Mouse (Mus musculus): ENCODE results near the gene Myadml2. TPM values are rescaled to one million over a fixed set of nuclear protein-coding genes. Genes with fewer than 3 reads are reported as not detected.

The Myadml2 gene
- polyA plus RNA-seq, 1 experiment from 2014 or later, result 15.4 TPM

DNA sequence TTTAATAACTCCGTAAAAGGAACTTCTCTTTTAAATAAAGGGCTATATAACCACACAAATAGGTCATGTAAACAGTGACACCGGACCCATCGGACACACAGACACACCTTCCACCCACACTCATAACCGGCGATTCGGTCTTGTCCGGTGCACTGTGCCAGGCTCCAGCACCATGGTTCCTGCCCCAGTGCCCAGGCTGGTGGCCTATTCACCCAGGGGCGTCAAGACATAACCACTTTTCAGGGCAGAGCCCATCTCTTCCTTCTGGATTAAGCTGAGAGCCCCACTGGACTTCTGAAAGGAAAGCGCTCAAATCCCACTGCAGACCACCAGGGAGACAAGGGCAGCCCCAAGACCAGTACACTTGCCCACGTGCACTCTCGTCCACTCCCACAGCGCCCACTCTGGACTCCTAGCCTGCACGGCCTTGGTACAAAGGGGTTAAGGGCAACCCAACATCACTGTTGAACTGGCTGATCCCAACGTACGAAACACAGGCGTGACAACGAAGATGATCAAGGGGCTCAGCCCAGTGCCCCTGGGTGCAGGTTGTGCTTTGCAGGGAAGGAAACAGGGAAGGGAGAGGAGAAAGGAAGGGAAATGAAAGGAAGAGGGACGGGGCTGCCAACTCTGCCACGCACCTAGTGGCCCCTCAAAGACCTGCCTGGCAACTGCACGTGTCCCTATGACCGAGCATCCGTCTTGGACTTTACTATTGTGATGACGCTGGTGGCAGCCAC, 19.2 kb downstream of the Myadml2 start:
- peaks cover 54% of the 10 kb centered on the region for H3K4me1 ChIP-seq (replicated peaks)
- H3K4me3 ChIP-seq, result 0 out of 2 replicates have a peak overlapping the region, but pooled peaks have one; percentile 19
- peaks cover 15% of the 10 kb centered on the region for H3K36me3 ChIP-seq
- WGBS, result 88% methylated on average over 23 of the region's 23 CpGs
- H3K4me2 ChIP-seq, result peak overlapping the region; percentile 94; the same call in 1 of the 2 replicates
- H3K27me3 ChIP-seq, result no peaks in the 10 kb centered on the region
- H3K9ac ChIP-seq, result no peak overlapping the region
- ATAC-seq (replicated peaks; ENCODE audit: insufficient number of reproducible peaks, insufficient read depth, low FRiP score, low read depth), result no peak
- H3K9me3 ChIP-seq (replicated peaks), result no peaks in the 10 kb centered on the region
- no peak overlapping the region for H3K27ac ChIP-seq

DNA sequence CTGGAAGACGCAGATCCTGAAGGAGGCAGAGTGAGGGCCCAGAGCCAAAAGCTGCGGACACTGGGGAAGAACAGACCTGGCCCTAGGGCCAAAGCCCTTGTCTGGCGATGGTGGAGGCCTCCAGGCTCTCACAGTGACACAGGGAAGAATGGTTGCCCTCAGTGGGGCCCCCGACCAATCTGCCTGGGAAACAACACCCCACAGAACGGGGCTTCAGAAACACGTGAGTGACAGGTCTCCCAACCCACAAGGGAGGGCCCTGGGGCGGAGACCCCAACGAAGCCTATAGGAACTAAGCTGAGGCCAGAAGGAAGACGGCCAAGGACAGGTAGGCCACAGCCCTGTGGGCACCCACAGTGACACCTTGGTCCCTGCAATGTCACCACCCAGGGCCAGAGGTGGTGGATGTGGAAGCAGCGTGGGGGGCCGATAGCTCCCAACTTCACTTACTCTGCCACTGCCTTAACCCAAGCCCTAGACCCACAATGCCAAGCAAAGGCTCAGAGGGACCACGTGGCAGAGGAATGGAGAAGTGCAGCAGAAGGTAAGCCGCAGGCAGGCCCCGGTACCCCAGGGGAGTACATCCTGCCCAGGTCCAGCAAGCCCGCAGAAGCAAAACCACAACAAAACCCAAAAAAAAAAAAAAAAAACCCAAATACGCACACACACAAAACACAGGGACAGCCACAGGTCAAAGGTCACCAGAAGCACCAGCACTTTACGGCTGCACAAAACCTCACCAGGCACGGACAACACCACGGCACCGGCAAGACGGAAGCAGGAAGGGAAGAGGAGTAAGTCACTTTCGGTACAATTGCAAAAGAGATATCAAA, 20.3 kb downstream of the Myadml2 start:
- no peak overlapping the region for H3K9ac ChIP-seq
- no peak for ATAC-seq (replicated peaks; ENCODE audit: insufficient number of reproducible peaks, insufficient read depth, low FRiP score, low read depth)
- H3K4me3 ChIP-seq, result no peak overlapping the region
- H3K27ac ChIP-seq, result no peak overlapping the region
- H3K4me1 ChIP-seq (replicated peaks), result peaks cover 54% of the 10 kb centered on the region
- WGBS, result 80% methylated on average over 22 of the region's 22 CpGs
- peaks cover 15% of the 10 kb centered on the region for H3K36me3 ChIP-seq
- H3K27me3 ChIP-seq, result no peaks in the 10 kb centered on the region
- H3K4me2 ChIP-seq, result no peak overlapping the region
- no peaks in the 10 kb centered on the region for H3K9me3 ChIP-seq (replicated peaks)

DNA sequence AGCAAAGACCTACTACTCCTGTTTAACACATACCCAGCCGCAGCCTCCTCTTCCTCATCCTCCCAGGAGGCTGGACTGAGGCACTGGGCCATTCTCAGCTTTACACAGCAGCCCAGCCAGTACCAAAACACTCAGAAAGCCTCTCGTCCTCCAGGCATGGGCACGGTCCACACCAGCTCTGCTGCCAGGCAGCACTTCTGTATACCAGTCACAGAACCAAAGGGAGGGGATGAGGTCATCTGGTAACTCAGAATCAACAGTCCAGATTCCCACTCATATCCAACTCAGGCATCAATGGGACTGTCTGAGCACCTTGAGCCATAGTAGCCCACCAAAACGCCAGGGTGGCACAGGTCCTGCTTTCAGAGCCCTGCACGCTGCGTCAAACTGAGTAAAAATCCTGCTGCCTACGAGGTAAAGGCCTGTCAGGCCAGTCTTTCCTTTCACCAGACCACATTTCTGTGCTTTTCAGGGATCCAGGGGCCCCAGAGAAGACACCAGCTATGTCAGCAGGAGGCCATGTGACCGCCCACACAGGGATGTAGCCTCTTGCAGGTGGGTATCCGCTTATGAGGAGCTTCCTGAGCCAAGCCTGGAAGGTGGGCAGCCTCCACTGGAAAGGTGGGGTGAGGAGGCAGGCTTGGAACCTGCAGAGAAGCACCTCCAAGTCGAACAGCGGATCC, 21.0 kb downstream of the Myadml2 start:
- Histone ChIP-seq H3K27me3 (no peaks in the 10 kb centered on the region), H3K4me3 (no peak overlapping the region), H3K27ac (no peak overlapping the region), H3K4me2 (no peak overlapping the region), H3K36me3 (peaks cover 16% of the 10 kb centered on the region), H3K9me3 (replicated peaks) (no peaks in the 10 kb centered on the region), H3K4me1 (replicated peaks) (peaks cover 47% of the 10 kb centered on the region), H3K9ac (no peak overlapping the region)
- WGBS, result 84% methylated on average over 11 of the region's 11 CpGs
- ATAC-seq (replicated peaks; ENCODE audit: insufficient number of reproducible peaks, insufficient read depth, low FRiP score, low read depth), result no peak

DNA sequence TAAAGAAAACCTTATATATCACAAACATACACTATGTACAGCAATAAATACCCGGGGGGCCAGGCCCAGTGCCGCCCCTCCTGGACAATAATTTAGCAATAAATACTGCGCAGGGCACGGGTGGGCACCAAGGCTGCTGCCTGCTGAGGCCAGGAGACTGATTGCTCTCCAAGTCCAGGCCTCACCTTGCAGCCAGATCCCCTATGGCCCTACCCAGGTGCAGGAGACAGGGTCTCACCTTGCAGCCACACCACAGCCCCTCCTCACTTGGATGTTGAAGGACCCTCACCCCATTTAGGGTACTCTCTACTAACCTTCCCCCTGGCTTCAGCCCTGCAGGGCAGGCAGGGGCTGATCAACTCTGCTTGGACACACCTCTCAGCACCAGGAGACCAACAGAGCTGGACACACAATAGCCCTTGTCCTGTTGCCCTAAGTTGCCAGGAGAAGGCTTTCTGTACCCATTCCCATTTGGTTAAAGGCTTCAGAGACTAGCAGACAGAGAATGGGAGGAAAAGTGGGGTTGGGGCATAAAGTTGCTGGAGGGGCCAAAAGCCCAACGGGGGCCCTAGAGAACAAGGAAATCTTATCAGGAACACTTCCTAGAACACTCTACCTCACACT, 22.7 kb downstream of the Myadml2 start, which contains the start of gene Sirt7:
TSS of gene Sirt7 (minus strand) at position 89 of the 624 bp plus-strand sequence.
- Histone ChIP-seq H3K4me1 (replicated peaks) (peaks cover 30% of the 10 kb centered on the region), H3K4me2 (peak within 1 kb of the TSS; percentile 89), H3K9ac (peak within 1 kb of the TSS; percentile 62), H3K36me3 (peaks cover 30% of the 10 kb centered on the region), H3K27ac (peak within 1 kb of the TSS; percentile 77), H3K27me3 (no peaks in the 10 kb centered on the region), H3K4me3 (peak within 1 kb of the TSS; percentile 90), H3K9me3 (replicated peaks) (no peaks in the 10 kb centered on the region)
- 8% methylated on average over 5 of the region's 5 CpGs for WGBS
- 0 out of 2 replicates have a peak, but pooled peaks have one; percentile 11 for ATAC-seq (replicated peaks; ENCODE audit: insufficient number of reproducible peaks, insufficient read depth, low FRiP score, low read depth)

DNA sequence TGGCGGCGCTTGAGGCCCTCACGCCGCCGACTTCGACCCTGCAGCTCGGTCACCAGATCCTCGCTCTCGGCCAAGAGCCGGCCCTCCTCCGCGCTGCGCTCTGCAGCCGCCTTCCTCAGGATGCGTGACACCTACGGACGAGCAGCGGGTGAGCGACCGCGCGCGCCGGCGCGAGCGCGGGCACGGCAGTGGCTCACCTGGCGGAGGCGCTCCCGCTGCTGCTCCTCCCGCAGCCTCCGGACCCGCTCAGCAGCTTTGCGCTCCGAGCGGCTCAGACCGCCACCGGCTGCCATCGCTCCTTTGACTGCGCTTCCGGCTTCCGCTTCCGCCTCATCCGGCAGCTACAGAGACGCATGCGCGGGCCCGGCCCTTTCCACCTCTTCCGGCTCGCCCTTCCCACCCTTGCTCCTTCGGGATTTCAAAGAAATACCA, 23.3 kb downstream of the Myadml2 start:
- peaks cover 35% of the 10 kb centered on the region for H3K36me3 ChIP-seq
- ATAC-seq (replicated peaks; ENCODE audit: insufficient number of reproducible peaks, insufficient read depth, low FRiP score, low read depth), result peak; percentile 77
- under 1% methylated on average over 53 of the region's 53 CpGs for WGBS

DNA sequence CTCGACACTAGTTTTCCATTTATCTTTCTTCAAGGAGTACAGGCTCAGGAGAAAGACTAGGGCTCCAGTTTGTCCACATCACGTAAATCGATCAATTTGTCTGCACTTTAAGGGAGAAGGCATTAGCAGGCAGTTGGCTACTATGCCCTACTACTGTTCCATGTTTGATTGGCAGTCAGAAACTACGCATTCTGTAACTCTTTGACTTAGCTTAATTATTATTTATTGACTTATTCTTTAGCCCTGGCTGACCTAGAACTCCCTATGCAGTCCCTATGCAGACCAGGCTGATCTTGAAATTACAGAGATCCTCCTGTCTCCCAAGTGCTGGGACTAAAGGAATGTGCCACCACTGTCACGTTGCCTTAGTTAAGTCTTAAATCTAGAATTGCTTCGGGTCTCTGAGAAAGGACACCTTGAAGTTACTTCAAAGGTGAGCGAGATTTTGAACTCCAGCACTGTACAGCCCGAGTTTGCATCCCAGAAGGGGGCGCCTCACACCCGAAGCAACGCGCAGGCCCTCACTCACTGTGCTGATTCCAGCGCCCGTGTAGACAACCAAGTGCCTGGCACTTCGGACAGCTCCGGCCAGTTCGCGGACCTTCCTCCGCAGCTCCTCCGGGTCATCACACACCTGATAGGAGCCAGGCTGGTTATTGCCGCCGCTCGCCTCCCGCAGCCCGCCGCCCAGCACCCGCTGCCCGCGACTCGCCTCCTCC, 23.8 kb downstream of the Myadml2 start:
- H3K4me3 ChIP-seq, result peak overlapping the region; percentile 90
- H3K4me2 ChIP-seq, result peak overlapping the region; percentile 89
- 11% methylated on average over 30 of the region's 30 CpGs for WGBS
- H3K27ac ChIP-seq, result peak overlapping the region; percentile 77
- ATAC-seq (replicated peaks; ENCODE audit: insufficient number of reproducible peaks, insufficient read depth, low FRiP score, low read depth), result peak; percentile 73
- peaks cover 36% of the 10 kb centered on the region for H3K36me3 ChIP-seq
- H3K4me1 ChIP-seq (replicated peaks), result peaks cover 19% of the 10 kb centered on the region
- H3K9me3 ChIP-seq (replicated peaks), result no peaks in the 10 kb centered on the region
- H3K9ac ChIP-seq, result peak overlapping the region; percentile 62
- H3K27me3 ChIP-seq, result no peaks in the 10 kb centered on the region

More for the DNA sequence above, 23.3 kb downstream of the Myadml2 start:
- no peaks in the 10 kb centered on the region for H3K9me3 ChIP-seq (replicated peaks)
- H3K27ac ChIP-seq, result peak overlapping the region; percentile 77
- H3K27me3 ChIP-seq, result no peaks in the 10 kb centered on the region
- peak overlapping the region; percentile 90 for H3K4me3 ChIP-seq
- H3K9ac ChIP-seq, result peak overlapping the region; percentile 62
- H3K4me2 ChIP-seq, result peak overlapping the region; percentile 89
- H3K4me1 ChIP-seq (replicated peaks), result peaks cover 25% of the 10 kb centered on the region

DNA sequence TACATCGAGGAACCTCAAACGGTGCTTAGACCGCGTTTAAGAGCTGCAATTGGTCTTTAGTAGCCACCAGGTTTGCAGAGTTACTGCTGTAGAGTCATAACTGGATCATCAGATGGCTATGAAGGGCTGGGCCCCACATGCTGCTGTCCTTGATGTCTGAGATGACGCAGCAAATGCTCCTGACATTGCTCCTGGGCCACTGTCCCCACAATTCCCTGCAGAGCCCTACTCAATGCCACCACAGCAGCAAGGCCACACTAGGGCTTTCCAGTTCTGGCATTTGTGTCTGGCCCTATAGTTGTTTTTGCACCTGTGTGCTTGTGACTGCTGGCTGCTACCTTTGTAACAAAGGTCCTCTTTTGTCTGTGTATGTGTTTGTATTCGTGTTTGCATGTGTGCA, 25.2 kb downstream of the Myadml2 start:
- no peak for ATAC-seq (replicated peaks; ENCODE audit: insufficient number of reproducible peaks, insufficient read depth, low FRiP score, low read depth)
- Histone ChIP-seq H3K27ac (no peak overlapping the region), H3K27me3 (no peaks in the 10 kb centered on the region), H3K9ac (no peak overlapping the region), H3K4me1 (replicated peaks) (peaks cover 21% of the 10 kb centered on the region), H3K4me2 (no peak overlapping the region), H3K4me3 (no peak overlapping the region), H3K9me3 (replicated peaks) (no peaks in the 10 kb centered on the region), H3K36me3 (peaks cover 35% of the 10 kb centered on the region)
- 91% methylated on average over 6 of the region's 6 CpGs for WGBS

DNA sequence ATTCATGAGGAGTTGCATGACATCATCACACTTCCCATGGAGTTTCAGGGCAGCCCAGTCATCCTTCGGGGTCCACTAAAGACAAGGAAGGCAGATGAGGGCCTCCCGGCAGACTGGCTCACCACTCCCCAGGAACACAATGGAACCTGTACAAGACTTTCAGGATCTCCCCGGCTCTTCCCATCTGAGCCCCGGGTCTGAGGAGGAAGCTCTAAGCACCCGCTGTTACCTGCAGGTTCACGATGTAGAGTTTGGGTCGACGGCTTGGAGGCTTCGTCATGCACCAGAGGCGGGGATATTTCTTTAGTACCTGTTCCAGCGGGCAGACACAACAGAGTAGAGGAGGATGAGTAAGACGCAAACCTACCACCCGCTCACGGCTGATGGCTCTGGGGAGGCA, 27.8 kb downstream of the Myadml2 start:
- Histone ChIP-seq H3K4me3 (no peak overlapping the region), H3K27ac (no peak overlapping the region), H3K4me2 (no peak overlapping the region), H3K27me3 (no peaks in the 10 kb centered on the region), H3K9ac (no peak overlapping the region), H3K9me3 (replicated peaks) (no peaks in the 10 kb centered on the region), H3K4me1 (replicated peaks) (peaks cover 29% of the 10 kb centered on the region), H3K36me3 (peaks cover 27% of the 10 kb centered on the region)
- 89% methylated on average over 14 of the region's 14 CpGs for WGBS
- ATAC-seq (replicated peaks; ENCODE audit: insufficient number of reproducible peaks, insufficient read depth, low FRiP score, low read depth), result no peak

DNA sequence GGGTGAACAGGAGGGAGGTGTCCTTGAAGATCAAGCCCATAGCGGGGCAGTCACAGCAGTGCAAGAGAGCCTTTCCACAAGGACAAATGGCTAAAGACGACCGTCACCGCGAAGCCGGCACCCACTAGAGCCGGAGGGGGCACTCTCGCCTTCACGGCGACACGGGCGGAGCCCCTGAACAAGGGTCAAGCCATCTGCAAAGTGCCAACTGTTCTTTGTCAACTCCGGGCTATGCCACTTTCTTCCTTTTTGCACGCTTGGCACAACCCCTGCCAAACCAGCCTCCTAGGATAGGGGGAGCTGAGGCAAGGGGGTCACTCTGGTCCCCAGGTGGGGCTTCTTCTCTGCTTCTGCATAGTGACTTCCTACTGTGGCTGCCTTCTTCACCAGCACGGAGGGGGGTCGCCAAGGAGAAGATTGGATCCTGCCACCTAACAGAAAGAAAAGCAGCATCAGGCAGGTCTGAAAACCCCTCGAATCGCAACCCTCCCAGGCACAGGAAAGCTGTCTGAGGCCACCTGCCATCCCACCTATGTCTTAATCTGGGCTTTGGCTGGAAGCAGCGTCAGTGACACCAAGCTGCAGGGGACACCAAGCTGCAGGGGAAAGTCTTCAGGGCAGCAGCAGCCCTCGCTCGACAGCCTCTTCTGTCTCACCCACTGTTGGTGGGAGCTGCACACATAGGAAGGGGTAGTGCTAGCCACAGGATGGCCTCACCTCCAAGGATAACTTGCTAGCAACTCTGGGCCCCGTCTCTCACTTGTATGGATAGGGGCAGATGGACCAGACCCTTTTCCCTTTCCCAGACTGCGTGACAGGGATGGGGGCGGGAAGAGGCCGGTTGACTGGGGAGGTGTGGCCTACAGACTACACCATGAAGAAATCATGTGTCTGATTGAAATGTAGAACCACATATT, 29.1 kb downstream of the Myadml2 start:
- Histone ChIP-seq H3K9ac (no peak overlapping the region), H3K9me3 (replicated peaks) (no peaks in the 10 kb centered on the region), H3K27ac (0 out of 2 replicates have a peak overlapping the region, but pooled peaks have one; percentile 78), H3K4me2 (no peak overlapping the region), H3K36me3 (peaks cover 36% of the 10 kb centered on the region), H3K27me3 (no peaks in the 10 kb centered on the region), H3K4me3 (no peak overlapping the region), H3K4me1 (replicated peaks) (peaks cover 23% of the 10 kb centered on the region)
- ATAC-seq (replicated peaks; ENCODE audit: insufficient number of reproducible peaks, insufficient read depth, low FRiP score, low read depth), result no peak
- WGBS, result 89% methylated on average over 25 of the region's 25 CpGs
